Mouse (Mus musculus) forebrain, embryonic 16.5 days (tissue): ENCODE measurements around the gene Bmpr2. TPM values are rescaled to one million over a fixed set of nuclear protein-coding genes. Genes with fewer than 3 reads are reported as not detected.

Experiments
- ATAC-seq: fragments of 200-750 bp; cut with Nextera tagmentation; 2 replicates; pipeline ENCODE4 v1.8.0; 2017; ENCODE audit warnings: mild to moderate bottlenecking, moderate library complexity
- H3K27ac ChIP-seq: fragments of 300-500 bp; sonication (generic); 2 replicates; pipeline ENCODE4 v1.5.1; 2014; ENCODE audit warnings: low read length, control low read depth
- H3K27me3 ChIP-seq: fragments of 300-500 bp; sonication (generic); replicated peaks from 2 replicates; pipeline ENCODE4 v1.6.1; 2014; ENCODE audit warnings: low read length; ENCODE audit not compliant: control insufficient read depth, insufficient read depth
- H3K36me3 ChIP-seq: fragments of 300-500 bp; sonication (generic); 2 replicates; pipeline ENCODE4 v1.6.1; 2014; ENCODE audit not compliant: control insufficient read depth, insufficient read depth
- H3K4me1 ChIP-seq: fragments of 300-500 bp; sonication (generic); replicated peaks from 2 replicates; pipeline ENCODE4 v1.6.1; 2014; ENCODE audit warnings: low read length; ENCODE audit not compliant: control insufficient read depth, insufficient read depth
- H3K4me2 ChIP-seq: fragments of 300-500 bp; sonication (generic); 2 replicates; pipeline ENCODE4 v1.6.1; 2014; ENCODE audit warnings: mild to moderate bottlenecking, low read length, control low read depth
- H3K4me3 ChIP-seq: fragments of 300-500 bp; sonication (generic); replicated peaks from 2 replicates; pipeline ENCODE4 v1.5.1; 2014; ENCODE audit warnings: mild to moderate bottlenecking, low read length, control low read depth
- H3K9ac ChIP-seq: fragments of 300-500 bp; sonication (generic); replicated peaks from 2 replicates; pipeline ENCODE4 v1.6.1; 2014; ENCODE audit warnings: low read depth, low read length, control low read depth
- H3K9me3 ChIP-seq: fragments of 300-500 bp; sonication (generic); 2 replicates; pipeline ENCODE4 v1.6.1; 2016; ENCODE audit warnings: low read length; ENCODE audit not compliant: control insufficient read depth
- WGBS: fragments of 180-500 bp; shearing (Covaris S2); extraction: QIAGEN DNeasy Blood & Tissue Kit; methylation state at CpG from one replicate; pipeline ENCODE4 v1.1.7; 2014; 5-methylcytosine and 5-hydroxymethylcytosine counted together
- polyA plus RNA-seq: library from polyadenylated mRNA; unstranded; fragments of >200 nt; fragmentation: Nextera tagmentation; extraction: Ambion mirVana; gene quantifications from 2 replicates; pipeline ENCODE4 v1.2.1, GENCODE M21; 2015

Gene Bmpr2
- polyA plus RNA-seq, 1 experiment from 2014 or later = 13.5 TPM

DNA sequence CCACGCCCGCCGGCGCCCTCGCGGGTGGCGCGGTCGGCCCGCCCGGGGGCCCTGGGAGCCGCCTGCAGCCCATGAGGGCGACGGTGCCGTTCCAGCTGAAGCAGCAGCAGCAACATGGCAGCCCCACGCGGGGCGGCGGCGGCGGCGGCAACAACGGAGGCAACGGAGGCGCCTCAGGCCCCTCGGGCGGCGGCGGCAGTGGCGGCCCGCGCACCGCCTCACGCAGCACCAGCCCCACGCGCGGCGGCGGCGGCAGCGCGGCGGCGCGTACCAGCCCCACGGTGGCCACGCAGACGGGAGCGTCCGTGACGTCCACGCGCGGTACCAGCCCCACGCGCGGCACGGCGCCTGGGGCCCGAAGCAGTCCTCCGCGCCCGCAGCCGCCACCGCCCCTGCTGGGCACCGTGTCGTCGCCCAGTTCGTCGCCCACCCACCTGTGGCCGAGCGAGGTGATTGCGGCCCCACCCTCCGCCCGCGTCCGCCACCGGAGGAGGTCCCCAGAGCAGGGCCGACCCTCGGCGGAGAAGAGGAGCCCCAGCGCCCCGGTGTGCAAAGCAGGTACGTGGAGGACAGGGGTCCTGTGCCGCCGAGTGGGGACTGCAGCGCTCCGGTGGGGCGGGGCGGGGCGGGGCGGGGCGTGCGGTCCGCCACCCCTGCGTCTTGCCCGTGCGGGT, 150.1 kb downstream of the Bmpr2 start:
- Histone ChIP-seq H3K27me3 (no peaks in the 10 kb centered on the region), H3K4me2 (peak overlapping the region; percentile 66), H3K36me3 (no peaks in the 10 kb centered on the region), H3K4me1 (peaks cover 23% of the 10 kb centered on the region), H3K9me3 (no peaks in the 10 kb centered on the region), H3K4me3 (peak overlapping the region; percentile 98), H3K9ac (peak overlapping the region; percentile 98), H3K27ac (peak overlapping the region; percentile 98)
- ATAC-seq = peak; percentile 57
- under 1% methylated on average over 54 of the region's 98 CpGs for WGBS

GRCm38 (mm10) chr1:59913869-59914225, 150.6 kb downstream of the Bmpr2 start:
- Histone ChIP-seq H3K9me3 (no peaks in the 10 kb centered on the region), H3K4me1 (peaks cover 23% of the 10 kb centered on the region), H3K27me3 (no peaks in the 10 kb centered on the region), H3K4me2 (peak overlapping the region; percentile 66), H3K36me3 (no peaks in the 10 kb centered on the region), H3K4me3 (peak overlapping the region; percentile 98), H3K9ac (peak overlapping the region; percentile 98), H3K27ac (peak overlapping the region; percentile 98; the same call in 1 of the 2 replicates)
- ATAC-seq = no peak
- 2% methylated on average over 12 of the region's 12 CpGs for WGBS

- H3K9me3 ChIP-seq = no peaks in the 10 kb centered on the region
- no peak overlapping the region for H3K9ac ChIP-seq
- H3K27ac ChIP-seq = no peak overlapping the region
- ATAC-seq = no peak
- peak overlapping the region; percentile 98 for H3K4me3 ChIP-seq
- H3K4me1 ChIP-seq = peaks cover 23% of the 10 kb centered on the region
- H3K36me3 ChIP-seq = no peaks in the 10 kb centered on the region
- H3K4me2 ChIP-seq = peak overlapping the region; percentile 66
- no peaks in the 10 kb centered on the region for H3K27me3 ChIP-seq
- 62% methylated on average over 3 of the region's 3 CpGs for WGBS
These were observed 151.6 kb downstream of the Bmpr2 start for GRCm38 (mm10) chr1:59914799-59915198.

- no peaks in the 10 kb centered on the region for H3K27me3 ChIP-seq
- no peak overlapping the region for H3K4me3 ChIP-seq
- 54% methylated on average over 10 of the region's 10 CpGs for WGBS
- H3K9me3 ChIP-seq = no peaks in the 10 kb centered on the region
- H3K4me1 ChIP-seq = peaks cover 23% of the 10 kb centered on the region
- ATAC-seq = no peak
- no peaks in the 10 kb centered on the region for H3K36me3 ChIP-seq
- H3K9ac ChIP-seq = no peak overlapping the region
- H3K4me2 ChIP-seq = peak overlapping the region; percentile 22; the same call in 1 of the 2 replicates
- no peak overlapping the region for H3K27ac ChIP-seq
These were observed 152.8 kb downstream of the Bmpr2 start for GRCm38 (mm10) chr1:59915843-59916610.

GRCm38 (mm10) chr1:59917401-59917800, 154.2 kb downstream of the Bmpr2 start:
- WGBS = 89% methylated on average over 3 of the region's 3 CpGs

DNA sequence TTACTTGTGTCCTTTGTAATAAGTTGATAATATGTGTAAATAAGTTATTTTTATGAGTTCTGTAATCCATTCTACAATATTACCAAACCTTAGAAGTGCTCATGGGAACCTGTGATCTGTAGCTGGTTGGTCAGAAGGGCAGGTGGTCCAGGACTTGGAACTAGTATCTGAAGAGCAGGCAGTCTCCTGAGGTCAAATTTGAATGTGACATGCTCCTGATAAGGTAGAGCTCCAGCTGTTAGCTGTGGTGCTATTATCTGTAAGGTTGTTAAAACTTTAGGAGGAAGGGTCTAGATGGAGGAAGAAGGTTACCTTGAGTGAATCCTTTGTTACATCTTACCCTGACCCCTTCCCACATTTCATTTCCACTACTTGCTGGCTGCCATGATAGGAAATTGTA, 154.9 kb downstream of the Bmpr2 start:
- ATAC-seq = no peak

More at GRCm38 (mm10) chr1:59917401-59917800, 154.2 kb downstream of the Bmpr2 start:
- H3K4me2 ChIP-seq = no peak overlapping the region
- H3K4me3 ChIP-seq = no peak overlapping the region
- H3K36me3 ChIP-seq = no peaks in the 10 kb centered on the region
- no peak overlapping the region for H3K27ac ChIP-seq
- no peak for ATAC-seq
- no peak overlapping the region for H3K9ac ChIP-seq
- H3K27me3 ChIP-seq = no peaks in the 10 kb centered on the region
- H3K9me3 ChIP-seq = no peaks in the 10 kb centered on the region
- peaks cover 23% of the 10 kb centered on the region for H3K4me1 ChIP-seq

GRCm38 (mm10) chr1:59923201-59923600, 160.0 kb downstream of the Bmpr2 start:
- Histone ChIP-seq H3K4me1 (peaks cover 7% of the 10 kb centered on the region), H3K9me3 (no peaks in the 10 kb centered on the region), H3K36me3 (no peaks in the 10 kb centered on the region), H3K27me3 (no peaks in the 10 kb centered on the region), H3K9ac (no peak overlapping the region), H3K4me3 (no peak overlapping the region), H3K27ac (no peak overlapping the region), H3K4me2 (no peak overlapping the region)
- ATAC-seq = no peak
- WGBS = 75% methylated on average over 1 of the region's 1 CpGs

More for the DNA sequence above, 154.9 kb downstream of the Bmpr2 start:
- H3K4me3 ChIP-seq = no peak overlapping the region
- H3K27ac ChIP-seq = no peak overlapping the region
- H3K4me2 ChIP-seq = no peak overlapping the region
- peaks cover 23% of the 10 kb centered on the region for H3K4me1 ChIP-seq
- no peaks in the 10 kb centered on the region for H3K27me3 ChIP-seq
- H3K9me3 ChIP-seq = no peaks in the 10 kb centered on the region
- H3K9ac ChIP-seq = no peak overlapping the region
- no peaks in the 10 kb centered on the region for H3K36me3 ChIP-seq

GRCm38 (mm10) chr1:59923673-59924072, 160.5 kb downstream of the Bmpr2 start:
- H3K9ac ChIP-seq = no peak overlapping the region
- no peaks in the 10 kb centered on the region for H3K9me3 ChIP-seq
- no peaks in the 10 kb centered on the region for H3K36me3 ChIP-seq
- 90% methylated on average over 1 of the region's 1 CpGs for WGBS
- H3K4me1 ChIP-seq = peaks cover 7% of the 10 kb centered on the region
- H3K4me3 ChIP-seq = no peak overlapping the region
- H3K4me2 ChIP-seq = no peak overlapping the region
- ATAC-seq = no peak
- H3K27ac ChIP-seq = no peak overlapping the region
- no peaks in the 10 kb centered on the region for H3K27me3 ChIP-seq

DNA sequence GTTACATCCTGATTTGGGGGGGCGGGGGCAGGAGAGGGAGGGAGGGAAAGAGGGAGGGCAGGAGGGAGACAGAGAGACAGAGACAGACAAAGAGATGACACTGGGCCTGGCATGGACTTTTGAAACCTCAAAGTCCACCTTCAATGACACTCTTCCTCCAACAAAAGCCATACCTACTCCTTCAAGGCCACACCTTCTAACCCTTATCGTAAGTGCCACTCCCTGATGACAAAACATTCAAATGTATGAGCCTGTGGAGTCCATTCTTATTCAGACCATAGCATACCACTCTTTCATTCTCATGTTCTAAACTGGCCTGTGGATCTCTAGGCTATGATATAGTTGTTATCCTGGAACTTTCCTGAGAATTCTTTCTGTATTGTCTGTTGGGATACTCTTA, 161.2 kb downstream of the Bmpr2 start:
- WGBS = 91% methylated on average over 2 of the region's 2 CpGs
- Histone ChIP-seq H3K27ac (no peak overlapping the region), H3K9me3 (no peaks in the 10 kb centered on the region), H3K9ac (no peak overlapping the region), H3K27me3 (no peaks in the 10 kb centered on the region), H3K36me3 (no peaks in the 10 kb centered on the region), H3K4me1 (peaks cover 7% of the 10 kb centered on the region), H3K4me2 (no peak overlapping the region), H3K4me3 (no peak overlapping the region)
- ATAC-seq = no peak
